Mouse (Mus musculus) brain, embryonic 14.5 days (tissue): ENCODE results near the gene Chd8. TPM values are rescaled to one million over a fixed set of nuclear protein-coding genes. Genes with fewer than 3 reads are reported as not detected.
A peak's percentile ranks its signal among the peaks of the same experiment; 100 is the strongest.

Source experiments
- DNase-seq: peaks from one replicate; pipeline ENCODE4 v3.0.0-alpha.2; 2011; ENCODE audit warnings: low read depth
- CTCF ChIP-seq: fragments of 200-500 bp; IDR thresholded peaks from 2 replicates; pipeline ENCODE4 v1.5.1; 2012; ENCODE audit warnings: inconsistent platforms, mild to moderate bottlenecking, moderate library complexity, borderline replicate concordance; ENCODE audit not compliant: insufficient read depth, insufficient read length; ENCODE audit errors: extremely low read depth
- POLR2A ChIP-seq: fragments of 200-500 bp; IDR thresholded peaks from 2 replicates; pipeline ENCODE4 v1.6.1; 2012; ENCODE audit warnings: mild to moderate bottlenecking, inconsistent platforms, borderline replicate concordance; ENCODE audit not compliant: poor library complexity, insufficient read depth, insufficient read length, severe bottlenecking; ENCODE audit errors: extremely low read depth
- polyA plus RNA-seq: library from polyadenylated mRNA; depleted of rRNA; stranded (reverse); fragments of >200 nt; gene quantifications from 2 replicates; pipeline ENCODE4 v1.2.3, GENCODE M21; 2012

Chd8 gene
- polyA plus RNA-seq, 1 experiment: 75.4 TPM

DNA sequence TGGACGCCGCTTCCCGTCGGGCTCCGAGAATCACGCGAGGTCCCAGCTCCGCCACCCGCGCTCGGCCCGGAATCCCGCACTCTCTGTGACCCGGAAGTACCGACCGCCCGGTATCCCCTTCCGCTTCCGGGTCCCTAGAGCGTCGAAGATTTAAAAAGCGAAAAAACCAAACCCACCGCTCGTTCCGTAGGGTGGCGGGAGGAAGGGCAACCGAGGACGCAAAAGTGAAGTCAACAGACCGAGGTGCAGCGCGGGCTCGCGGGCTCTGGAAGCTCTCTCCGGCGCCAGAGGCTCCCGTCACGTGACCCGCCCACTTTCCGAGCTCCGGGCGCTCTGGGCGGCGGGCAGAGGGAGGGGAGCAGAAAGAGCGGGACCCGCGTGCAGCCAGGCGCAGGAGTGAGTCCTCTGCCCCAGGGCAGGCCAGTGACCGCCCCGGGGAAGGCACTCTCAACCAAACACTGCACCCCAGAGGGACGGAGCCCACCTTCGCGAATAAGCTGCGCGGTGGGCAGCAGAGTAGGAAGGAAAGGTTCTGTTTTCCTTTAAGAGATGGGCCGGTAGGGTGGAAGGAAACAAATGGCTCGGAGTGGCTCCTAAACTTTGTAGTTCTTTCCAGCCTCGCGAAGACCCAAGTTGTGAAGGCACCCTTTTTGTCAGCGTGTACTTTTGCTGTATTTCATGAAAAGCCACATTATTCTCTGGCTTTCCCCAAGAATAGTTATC is 60.3 kb downstream of the Chd8 start, which contains the start of gene Supt16:
Supt16 (minus strand) TSS at position 261 of the 723 bp plus-strand sequence.
- TF ChIP-seq POLR2A (peak; percentile 40; the same call in 1 of the 2 replicates), CTCF (no peak)
- peak; percentile 92 for DNase-seq

DNA sequence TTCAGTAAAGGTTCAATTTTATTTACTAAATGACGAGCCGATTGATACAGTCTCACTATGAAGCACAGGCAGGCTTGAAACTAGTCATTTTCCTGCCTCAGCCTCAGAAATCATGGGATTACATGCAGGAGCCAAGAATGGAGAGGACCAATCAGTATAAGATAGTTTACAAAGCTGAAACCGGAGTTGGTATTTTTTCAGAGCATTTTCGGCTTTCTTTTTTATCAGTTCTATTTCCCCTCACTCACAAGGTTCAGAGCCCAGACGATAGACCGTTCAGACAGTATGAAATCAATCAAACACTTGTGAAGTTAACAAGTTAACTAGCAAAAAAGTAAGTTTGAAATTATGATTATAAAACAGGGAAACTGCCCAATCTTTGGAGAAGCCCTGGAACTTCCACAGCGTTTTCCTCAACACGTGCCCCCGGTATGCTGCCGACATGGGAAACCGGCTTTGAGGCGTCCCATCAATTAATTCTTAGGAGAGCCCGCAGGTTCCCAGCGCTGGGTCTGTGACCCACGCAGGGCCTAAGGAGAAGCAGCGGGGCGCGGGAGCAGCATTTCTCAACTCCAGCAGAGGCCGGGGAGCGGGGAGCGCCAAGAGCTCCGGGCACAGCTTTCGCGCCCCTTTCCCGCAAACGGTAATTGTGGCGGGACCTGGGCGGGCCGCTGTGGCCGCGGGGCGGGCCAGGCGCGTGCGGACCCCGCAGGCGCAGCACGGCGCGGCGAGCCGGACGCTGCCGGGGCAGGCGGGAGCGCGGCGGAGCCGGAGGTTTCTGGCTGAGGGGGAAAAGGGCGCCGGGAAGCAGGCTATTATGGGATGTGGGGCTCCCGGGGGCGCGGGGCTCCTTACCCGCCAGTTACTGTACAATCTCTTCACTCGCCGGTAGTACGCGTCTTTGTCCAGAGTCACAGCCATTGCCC is 61.1 kb downstream of the Chd8 start:
- peak; percentile 24 for DNase-seq
- no peak for TF ChIP-seq CTCF

DNA sequence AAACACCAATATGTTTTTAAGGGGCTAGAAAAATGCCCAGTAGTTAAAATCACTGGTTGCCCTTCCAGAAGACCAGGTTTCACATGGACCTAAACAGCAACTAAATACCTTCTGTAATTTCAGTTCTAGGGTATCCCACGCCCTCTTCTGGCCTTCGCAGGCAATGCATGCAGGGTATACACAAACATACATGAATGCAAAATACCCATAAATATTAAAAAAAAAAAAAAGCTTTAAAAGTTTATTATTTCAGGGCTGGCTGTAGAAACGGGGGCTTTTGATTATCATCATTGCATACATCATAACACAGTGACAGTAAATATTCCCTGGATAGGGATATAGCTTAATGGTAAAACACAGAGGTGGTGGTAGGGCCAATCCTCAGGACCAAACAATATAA is 61.9 kb downstream of the Chd8 start:
- peak; percentile 58 for DNase-seq
- no peak for TF ChIP-seq POLR2A
- peak; percentile 54; the same call in 1 of the 2 replicates for TF ChIP-seq CTCF

DNA sequence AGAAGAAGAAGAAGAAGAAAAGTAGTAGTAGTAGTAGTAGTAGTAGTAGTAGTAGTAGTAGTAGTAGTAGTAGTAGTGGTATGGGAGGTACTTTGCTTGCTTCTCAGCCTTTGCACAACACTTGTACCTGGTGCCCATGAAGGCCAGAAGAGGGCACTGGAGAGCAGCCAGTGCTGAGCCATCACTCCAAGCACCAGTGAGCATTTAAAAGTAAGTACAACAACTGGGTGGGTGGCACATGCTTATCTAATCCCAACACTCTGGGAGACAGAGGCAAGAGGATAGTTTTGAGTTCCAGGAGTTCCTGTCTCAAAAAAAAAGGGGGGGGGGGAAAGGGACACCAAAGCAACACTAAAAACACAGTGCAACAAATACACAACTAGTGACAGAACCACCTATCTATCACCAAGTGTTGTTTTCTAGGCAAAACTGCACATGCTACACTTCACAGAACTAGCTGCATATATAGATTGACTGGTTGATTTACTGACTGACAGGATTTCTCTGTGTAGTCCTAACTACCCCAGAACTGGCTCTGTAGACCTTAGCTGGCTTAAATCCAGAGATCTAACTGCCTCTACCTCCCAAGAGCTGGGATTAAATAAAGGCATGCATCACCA is 66.7 kb downstream of the Chd8 start:
- DNase-seq: peak; percentile 40
- TF ChIP-seq CTCF (peak; percentile 68), POLR2A (no peak)

DNA sequence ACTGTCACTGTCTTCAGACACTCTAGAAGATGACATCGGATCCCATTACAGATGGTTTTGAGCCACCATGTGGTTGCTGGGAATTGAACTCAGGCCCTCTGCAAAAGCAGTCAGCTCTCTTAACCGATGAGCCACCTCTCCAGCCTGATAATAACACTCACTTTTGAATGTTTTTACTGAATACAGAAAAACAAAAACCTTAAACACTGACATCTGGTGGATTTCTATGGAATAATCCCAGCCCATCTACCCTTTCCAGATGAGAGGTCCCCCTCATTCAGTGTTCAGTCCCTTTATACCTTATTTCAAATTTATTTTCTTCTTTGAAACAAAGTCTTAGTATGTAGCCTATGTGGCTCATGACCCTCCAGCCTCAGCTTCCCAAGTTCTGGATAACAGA is 68.1 kb downstream of the Chd8 start:
- TF ChIP-seq CTCF (no peak), POLR2A (no peak)
- DNase-seq: peak; percentile 12

DNA sequence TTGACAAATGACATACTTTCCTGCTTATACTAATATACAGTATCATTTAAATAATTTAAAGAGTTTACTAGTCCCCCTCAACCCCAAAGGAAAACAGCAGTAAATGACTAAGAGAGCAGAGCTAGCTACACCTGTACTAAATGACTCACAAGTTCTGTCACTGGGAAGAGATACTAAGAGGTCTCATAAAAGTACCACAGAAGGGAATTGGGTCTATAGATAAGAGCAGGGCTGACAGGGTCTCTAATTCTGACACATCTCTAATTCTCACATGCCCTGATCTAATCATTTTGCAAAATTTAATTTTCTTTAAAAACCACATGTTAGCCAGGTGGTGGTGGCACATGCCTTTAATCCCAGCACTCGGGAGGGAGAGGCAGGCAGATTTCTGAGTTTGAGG is 68.8 kb downstream of the Chd8 start:
- DNase-seq: no peak
- TF ChIP-seq CTCF (no peak), POLR2A (no peak)

DNA sequence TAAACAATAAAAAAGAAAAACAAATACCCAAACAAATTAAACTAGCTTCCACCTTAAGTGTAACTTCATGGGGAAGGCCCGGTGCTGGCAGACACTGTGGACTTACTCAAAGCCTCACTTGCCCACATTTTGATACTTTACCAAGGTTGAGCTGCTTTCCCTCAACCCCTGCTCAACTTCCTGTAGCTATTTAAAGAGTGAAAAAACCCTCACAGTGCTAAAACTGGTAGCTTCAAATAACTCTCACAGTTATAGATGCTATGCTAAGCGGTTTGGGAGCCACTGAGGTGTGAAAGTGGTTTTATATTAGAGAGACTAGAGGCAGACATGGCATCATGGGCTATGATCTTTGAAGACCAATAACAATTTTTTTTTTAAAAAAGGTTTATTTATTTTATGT is 91.0 kb downstream of the Chd8 start:
- TF ChIP-seq CTCF (no peak), POLR2A (no peak)
- DNase-seq: no peak

DNA sequence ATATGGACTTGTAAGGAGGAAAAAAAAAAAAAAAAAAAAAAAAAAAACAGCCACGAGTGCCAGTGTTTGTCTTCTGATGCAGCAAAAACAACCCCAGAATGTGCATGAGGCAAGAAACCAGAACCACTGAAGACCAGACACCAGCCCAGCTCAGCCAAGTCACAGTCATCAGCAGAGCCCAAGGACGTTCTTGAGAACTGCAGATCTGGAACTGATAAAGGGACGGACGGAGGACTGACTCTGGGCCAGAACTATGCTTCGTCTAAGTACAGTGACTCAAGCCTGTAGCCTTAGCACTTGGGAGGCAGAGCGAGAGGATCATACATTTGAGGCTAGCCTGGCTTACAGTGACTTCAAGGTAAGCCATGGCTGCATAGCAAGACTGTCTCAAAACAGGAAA is 96.7 kb downstream of the Chd8 start:
- DNase-seq: no peak
- TF ChIP-seq CTCF (no peak), POLR2A (no peak)

DNA sequence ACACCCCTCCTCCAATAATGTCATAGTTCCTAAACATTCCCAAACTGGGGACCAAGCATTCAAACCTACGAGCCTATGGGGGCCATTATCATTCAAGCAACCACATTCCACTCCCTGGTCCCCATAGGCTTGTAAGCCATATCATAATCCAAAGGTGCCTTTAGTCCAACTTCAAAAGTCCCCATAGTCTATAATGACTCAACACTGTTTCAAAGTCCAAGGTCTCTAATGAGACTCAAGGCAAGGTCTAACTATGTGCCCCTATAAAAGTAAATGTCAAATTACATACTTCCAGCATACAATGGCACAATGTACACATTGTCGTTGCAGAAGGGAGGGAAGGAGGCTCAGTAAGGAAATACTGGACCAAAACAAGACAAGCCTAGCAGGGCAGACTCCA is 102.6 kb downstream of the Chd8 start:
- DNase-seq: no peak
- TF ChIP-seq CTCF (no peak), POLR2A (no peak)

DNA sequence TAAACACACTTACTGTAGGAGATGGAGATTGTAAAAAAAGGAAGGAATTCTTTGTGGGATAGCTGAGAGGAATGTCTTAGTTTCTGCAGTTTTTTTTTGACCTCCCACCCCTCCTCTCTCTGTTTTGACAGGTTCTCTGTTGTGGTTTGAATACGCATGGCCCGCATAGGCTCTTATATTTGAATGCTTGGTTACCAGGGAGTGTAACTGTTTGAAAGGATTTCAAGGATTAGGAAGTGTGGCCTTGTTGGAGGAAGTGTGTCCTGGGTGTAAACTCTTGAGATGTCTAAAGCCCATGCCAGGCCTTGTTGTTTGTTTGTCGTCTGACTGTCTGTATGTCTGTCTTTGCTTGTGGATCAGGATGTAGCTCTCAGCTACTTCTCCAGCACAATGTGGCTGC is 105.0 kb downstream of the Chd8 start:
- TF ChIP-seq POLR2A: no peak
- no peak for TF ChIP-seq CTCF
- DNase-seq: peak; percentile 49

DNA sequence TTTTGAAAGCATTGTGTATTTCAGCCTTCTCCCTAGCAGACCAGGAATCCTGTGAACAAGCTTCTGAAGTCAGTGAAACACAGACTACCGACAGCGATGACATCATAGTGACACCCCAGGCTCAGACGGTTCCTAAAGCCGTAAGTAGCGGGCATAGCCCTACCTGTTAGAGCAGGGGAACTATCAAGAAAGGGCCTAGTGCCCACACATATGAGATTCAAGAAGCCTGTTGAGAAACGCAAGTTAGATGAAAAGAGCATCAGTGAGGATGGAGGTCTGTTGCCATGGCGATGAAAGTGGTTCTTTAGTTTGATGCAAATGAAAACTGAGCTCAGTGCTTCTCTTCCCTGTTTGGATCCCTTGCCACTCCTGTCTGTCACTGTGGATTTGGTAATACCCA is 105.4 kb downstream of the Chd8 start:
- TF ChIP-seq POLR2A (no peak), CTCF (no peak)
- peak; percentile 82 for DNase-seq
